Mouse (Mus musculus) heart, embryonic 14.5 days (tissue): Measurements from ENCODE around the gene Zfp280d. TPM values are rescaled to one million over a fixed set of nuclear protein-coding genes. Genes with fewer than 3 reads are reported as not detected.

Experiments
- ATAC-seq: fragments of 200-750 bp; cut with Nextera tagmentation; 2 replicates; pipeline ENCODE4 v1.8.0; 2017; ENCODE audit warnings: low read depth, moderate TSS enrichment; ENCODE audit not compliant: insufficient number of reproducible peaks, insufficient read depth, low FRiP score
- H3K27ac ChIP-seq, 2 experiments: fragments of 200-500 bp in 1 of 2; fragments of 300-500 bp in 1 of 2; sonication (generic) in 1 of 2; replicated peaks in 1 of 2; 2 replicates each; pipeline ENCODE4 v1.5.1; 2012 to 2014; ENCODE audit warnings: low read depth in 2 of 2, low read length in 2 of 2, control low read depth in 1 of 2, mild to moderate bottlenecking in 1 of 2, mixed read lengths in 1 of 2; ENCODE audit not compliant: control insufficient read depth in 1 of 2, insufficient read depth in 1 of 2
- H3K27me3 ChIP-seq: fragments of 300-500 bp; sonication (generic); 2 replicates; pipeline ENCODE4 v1.6.1; 2014; ENCODE audit warnings: mild to moderate bottlenecking, low read length, control low read depth; ENCODE audit not compliant: control insufficient read depth, insufficient read depth
- H3K36me3 ChIP-seq: fragments of 300-500 bp; sonication (generic); 2 replicates; pipeline ENCODE4 v1.6.1; 2014; ENCODE audit warnings: mild to moderate bottlenecking, control low read depth, low read length, mixed read lengths; ENCODE audit not compliant: control insufficient read depth, insufficient read depth
- H3K4me1 ChIP-seq, 2 experiments: fragments of 200-500 bp in 1 of 2; fragments of 300-500 bp in 1 of 2; sonication (generic) in 1 of 2; 2 replicates each; pipeline ENCODE4 v1.6.1; 2012 to 2014; ENCODE audit warnings: low read length in 2 of 2, control low read depth in 1 of 2, mixed read lengths in 1 of 2; ENCODE audit not compliant: control insufficient read depth in 2 of 2, insufficient read depth in 2 of 2
- H3K4me2 ChIP-seq: fragments of 300-500 bp; sonication (generic); 2 replicates; pipeline ENCODE4 v1.6.1; 2014; ENCODE audit warnings: mild to moderate bottlenecking, low read length
- H3K4me3 ChIP-seq, 2 experiments: fragments of 200-500 bp in 1 of 2; fragments of 300-500 bp in 1 of 2; sonication (generic) in 1 of 2; 2 replicates each; pipeline ENCODE4 v1.5.1; 2012 to 2014; ENCODE audit warnings: low read length in 2 of 2, mild to moderate bottlenecking in 2 of 2, control low read depth in 1 of 2, low read depth in 1 of 2, moderate library complexity in 1 of 2; ENCODE audit not compliant: control insufficient read depth in 1 of 2, insufficient read depth in 1 of 2
- H3K9ac ChIP-seq: fragments of 300-500 bp; sonication (generic); 2 replicates; pipeline ENCODE4 v1.6.1; 2014; ENCODE audit warnings: mild to moderate bottlenecking, low read length
- H3K9me3 ChIP-seq: fragments of 300-500 bp; sonication (generic); 2 replicates; pipeline ENCODE4 v1.6.1; 2016; ENCODE audit warnings: low read length, control low read depth; ENCODE audit not compliant: control insufficient read depth
- WGBS: fragments of 180-500 bp; shearing (Covaris S2); extraction: QIAGEN DNeasy Blood & Tissue Kit; methylation state at CpG from one replicate; pipeline ENCODE4 v1.1.7; 2014; 5-methylcytosine and 5-hydroxymethylcytosine counted together
- polyA plus RNA-seq: library from polyadenylated mRNA; unstranded; fragments of >200 nt; fragmentation: Nextera tagmentation; extraction: Ambion mirVana; gene quantifications from 2 replicates; pipeline ENCODE4 v1.2.1, GENCODE M21; 2014

The Zfp280d gene
- 29.2 and 31.8 TPM in 2 replicates for polyA plus RNA-seq

DNA sequence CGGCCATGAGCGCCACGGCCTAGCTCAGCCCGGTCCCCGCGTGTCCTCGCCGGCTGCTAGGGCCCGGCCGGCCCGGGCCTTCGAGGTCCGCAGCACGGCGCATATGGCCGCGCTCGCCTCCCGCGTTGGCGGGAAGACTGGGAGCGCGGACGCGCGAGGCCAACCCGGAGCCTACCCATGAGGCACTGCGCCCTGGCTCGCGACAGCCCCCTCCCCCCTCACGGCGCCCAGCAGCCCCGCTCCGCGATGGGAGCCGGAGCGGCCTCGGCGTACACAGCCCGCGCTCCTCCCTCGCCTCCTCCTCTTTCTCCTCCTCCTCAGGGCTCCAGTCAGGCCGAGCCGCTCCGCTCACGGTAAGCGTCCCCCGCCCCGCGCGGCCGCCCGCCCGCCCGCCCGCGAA, at the start of gene Zfp280d:
Zfp280d (plus strand) TSS at position 184 of the 400 bp plus-strand sequence.
- peak; percentile 99 for ATAC-seq
- H3K4me1 ChIP-seq: peaks cover 5 to 11% of the 10 kb centered on the region in 2 experiments
- no peaks in the 10 kb centered on the region for H3K36me3 ChIP-seq
- no peaks in the 10 kb centered on the region for H3K27me3 ChIP-seq
- H3K9me3 ChIP-seq: peaks cover 4% of the 10 kb centered on the region; the same call in 1 of the 2 replicates
- peak within 1 kb of the TSS; percentile 96 for H3K9ac ChIP-seq
- 2% methylated on average over 36 of the region's 57 CpGs for WGBS
- peak within 1 kb of the TSS; percentile 96 to 99 for H3K27ac ChIP-seq
- peak within 1 kb of the TSS; percentile 79 for H3K4me2 ChIP-seq
- H3K4me3 ChIP-seq: peak within 1 kb of the TSS; percentile 61 to 75

DNA sequence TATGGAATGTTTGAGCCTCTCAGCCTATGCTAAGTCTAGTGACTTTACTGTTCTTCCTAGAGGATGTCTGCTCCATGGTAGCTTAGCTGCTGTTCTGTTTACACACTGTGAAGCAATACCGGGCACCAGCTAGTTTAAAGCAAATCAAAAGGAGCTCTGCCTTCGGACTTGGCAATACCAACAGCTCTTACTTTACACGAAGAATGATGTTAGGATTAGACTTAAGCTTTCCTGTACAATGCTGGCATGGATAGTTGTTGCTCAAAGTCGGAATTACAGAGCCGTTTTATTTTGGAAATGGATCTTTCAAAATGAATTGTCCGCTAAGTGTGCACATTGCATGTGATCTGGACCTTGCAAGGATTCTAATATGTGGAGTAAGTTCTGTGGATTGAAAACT, 48.1 kb upstream of the Zfp280d start:
- H3K4me3 ChIP-seq: no peak overlapping the region
- no peaks in the 10 kb centered on the region for H3K27me3 ChIP-seq
- no peaks in the 10 kb centered on the region for H3K4me1 ChIP-seq
- no peak for ATAC-seq
- no peak overlapping the region for H3K4me2 ChIP-seq
- H3K36me3 ChIP-seq: no peaks in the 10 kb centered on the region
- H3K9me3 ChIP-seq: peaks cover 7% of the 10 kb centered on the region; the same call in 1 of the 2 replicates
- no peak overlapping the region for H3K27ac ChIP-seq
- H3K9ac ChIP-seq: no peak overlapping the region
- WGBS: 75% methylated on average over 6 of the region's 6 CpGs

DNA sequence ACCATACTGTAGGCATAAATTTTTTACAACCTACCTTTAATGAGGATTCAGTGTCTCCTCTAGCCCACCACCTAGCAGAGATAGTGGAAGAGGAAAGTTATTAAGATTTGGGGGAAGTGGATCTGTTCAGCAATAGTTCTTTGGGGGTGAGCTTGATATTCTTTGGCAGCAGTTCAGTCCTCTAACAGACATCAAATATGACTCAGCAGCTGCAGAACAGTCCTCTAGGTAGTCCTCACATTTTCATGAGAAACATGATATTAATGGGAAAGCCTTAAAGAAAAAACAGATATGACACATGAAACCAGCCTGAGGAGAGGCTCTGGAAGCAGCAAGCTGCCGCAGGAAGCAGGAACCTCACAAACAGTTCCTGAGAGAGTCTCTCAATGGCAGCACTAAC, 22.0 kb upstream of the Zfp280d start:
- H3K27ac ChIP-seq: no peak overlapping the region
- no peaks in the 10 kb centered on the region for H3K27me3 ChIP-seq
- no peak overlapping the region for H3K4me3 ChIP-seq
- H3K36me3 ChIP-seq: no peaks in the 10 kb centered on the region
- H3K4me1 ChIP-seq: no peaks in the 10 kb centered on the region
- no peak overlapping the region for H3K9ac ChIP-seq
- H3K4me2 ChIP-seq: no peak overlapping the region
- 0 out of 2 replicates have a peak, but pooled peaks cover 7% of the 10 kb centered on the region for H3K9me3 ChIP-seq
- no peak for ATAC-seq
- WGBS: 67% methylated on average over 1 of the region's 1 CpGs

DNA sequence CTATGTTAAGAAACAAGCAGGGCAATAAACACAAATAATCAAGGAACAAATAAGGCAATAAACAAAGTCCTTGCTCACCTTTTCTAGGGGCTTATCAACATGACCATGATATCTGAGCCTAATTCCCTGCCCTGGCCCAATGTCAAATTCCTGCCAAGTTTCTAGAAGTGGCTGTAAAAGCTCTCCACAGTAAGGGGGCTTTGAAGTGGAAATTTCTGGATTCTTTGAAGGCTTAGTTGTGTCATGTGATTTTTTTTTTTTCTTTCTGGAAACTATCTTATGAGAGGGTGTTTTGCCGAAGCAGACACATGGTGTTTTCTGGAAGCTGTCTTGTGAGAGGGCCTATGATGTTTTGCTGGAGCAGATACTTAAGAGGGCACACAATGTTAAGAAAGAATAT, 19.4 kb upstream of the Zfp280d start:
- WGBS: 62% methylated on average over 1 of the region's 1 CpGs
- Histone ChIP-seq H3K27me3 (no peaks in the 10 kb centered on the region), H3K4me1 (no peaks in the 10 kb centered on the region), H3K9ac (no peak overlapping the region), H3K36me3 (no peaks in the 10 kb centered on the region), H3K4me2 (no peak overlapping the region), H3K9me3 (0 out of 2 replicates have a peak, but pooled peaks cover 7% of the 10 kb centered on the region), H3K27ac (no peak overlapping the region), H3K4me3 (no peak overlapping the region)
- ATAC-seq: no peak

DNA sequence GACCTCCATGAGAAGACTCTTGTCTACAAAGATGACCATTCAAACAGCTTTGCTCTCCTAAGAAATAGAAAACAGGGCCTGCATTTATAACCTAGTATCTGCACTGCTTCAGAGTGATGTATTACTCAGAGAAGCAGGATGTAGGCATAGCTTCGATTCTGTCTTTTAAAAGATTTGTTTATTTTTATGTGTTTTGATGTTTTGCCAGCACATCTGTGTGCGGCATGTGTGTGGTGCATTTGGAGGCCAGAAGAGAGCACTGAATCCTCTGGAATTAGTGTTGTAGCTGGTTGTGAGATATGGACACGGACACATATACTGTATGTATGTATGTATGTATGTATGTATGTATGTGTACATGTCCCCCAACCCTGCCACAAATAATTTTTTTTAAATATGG, 18.0 kb upstream of the Zfp280d start:
- no peak overlapping the region for H3K4me2 ChIP-seq
- no peaks in the 10 kb centered on the region for H3K4me1 ChIP-seq
- ATAC-seq: no peak
- H3K9me3 ChIP-seq: 0 out of 2 replicates have a peak, but pooled peaks cover 7% of the 10 kb centered on the region
- no peaks in the 10 kb centered on the region for H3K36me3 ChIP-seq
- no peak overlapping the region for H3K9ac ChIP-seq
- H3K27ac ChIP-seq: no peak overlapping the region
- WGBS: 75% methylated on average over 3 of the region's 3 CpGs
- no peaks in the 10 kb centered on the region for H3K27me3 ChIP-seq
- H3K4me3 ChIP-seq: no peak overlapping the region

DNA sequence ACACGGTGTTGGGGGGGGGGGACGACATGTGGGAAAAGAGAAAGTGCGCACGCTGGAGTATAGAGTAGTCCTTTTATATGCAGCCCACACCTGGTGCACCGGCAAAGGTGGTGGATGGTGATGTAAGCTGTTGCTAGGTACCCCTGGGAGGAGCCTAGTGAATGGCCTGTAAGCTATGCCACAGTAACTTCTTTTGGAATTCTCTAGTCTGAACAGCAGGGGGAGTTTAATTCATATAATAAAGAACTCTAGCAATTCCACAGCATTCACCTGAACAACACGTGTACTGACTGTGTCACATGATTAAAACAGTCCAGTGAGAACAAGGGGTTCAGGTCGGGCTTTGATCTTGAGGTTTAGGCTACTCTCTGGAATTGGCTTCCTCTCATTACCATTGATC, 14.3 kb upstream of the Zfp280d start:
- no peak for ATAC-seq
- Histone ChIP-seq H3K4me1 (no peaks in the 10 kb centered on the region), H3K27me3 (no peaks in the 10 kb centered on the region), H3K4me2 (no peak overlapping the region), H3K4me3 (no peak overlapping the region), H3K9me3 (0 out of 2 replicates have a peak, but pooled peaks cover 4% of the 10 kb centered on the region), H3K9ac (no peak overlapping the region), H3K27ac (no peak overlapping the region), H3K36me3 (no peaks in the 10 kb centered on the region)
- WGBS: 27% methylated on average over 7 of the region's 7 CpGs

DNA sequence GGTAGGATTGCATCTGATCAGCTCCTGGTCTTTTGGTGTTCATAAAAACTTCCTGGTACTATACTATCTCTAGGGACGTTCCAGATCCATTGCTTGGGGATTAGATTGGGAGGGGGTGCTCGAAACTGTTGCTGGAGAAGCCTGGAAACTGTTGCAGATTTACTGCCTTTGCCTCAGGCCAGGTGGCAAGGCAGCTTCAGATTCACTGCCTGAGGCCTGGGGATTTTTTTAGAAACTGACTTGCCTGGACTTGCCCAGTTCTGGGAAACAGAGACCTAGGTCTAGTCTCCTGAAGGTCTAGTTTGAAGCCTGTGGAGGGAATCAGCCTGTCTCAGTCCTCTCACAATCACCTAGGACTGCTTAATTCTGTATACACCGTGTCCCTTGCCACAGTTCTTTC, 9.8 kb upstream of the Zfp280d start:
- H3K27ac ChIP-seq: no peak overlapping the region
- ATAC-seq: no peak
- WGBS: 75% methylated on average over 3 of the region's 3 CpGs

DNA sequence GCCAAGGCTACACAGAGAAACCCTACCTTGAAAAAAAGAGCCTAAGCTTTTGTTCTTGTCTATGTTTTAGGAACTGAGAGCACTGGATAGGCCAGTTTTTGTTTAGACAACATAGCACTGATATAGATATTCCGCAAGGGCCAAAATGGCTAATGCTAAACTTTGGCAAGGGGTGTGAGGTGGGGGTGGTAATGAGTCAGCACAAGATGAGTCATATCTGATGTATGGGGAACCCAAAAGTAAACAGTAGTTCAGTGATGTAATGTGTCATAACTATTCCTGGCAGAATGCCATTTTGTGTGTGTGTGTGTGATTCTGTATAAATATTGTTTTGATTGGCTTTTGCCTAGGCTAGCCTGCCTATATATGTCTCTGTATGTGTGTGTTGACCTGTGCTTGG, 4.5 kb upstream of the Zfp280d start:
- WGBS: 76% methylated on average over 1 of the region's 1 CpGs
- no peak overlapping the region for H3K4me3 ChIP-seq
- no peaks in the 10 kb centered on the region for H3K27me3 ChIP-seq
- H3K36me3 ChIP-seq: no peaks in the 10 kb centered on the region
- H3K27ac ChIP-seq: no peak overlapping the region
- peaks cover 0 to 2% of the 10 kb centered on the region in 2 experiments; a peak in 1 of 4 replicates for H3K4me1 ChIP-seq
- H3K9me3 ChIP-seq: peaks cover 4% of the 10 kb centered on the region; the same call in 1 of the 2 replicates
- no peak overlapping the region for H3K4me2 ChIP-seq
- no peak for ATAC-seq
- H3K9ac ChIP-seq: no peak overlapping the region

More for the DNA sequence above, 9.8 kb upstream of the Zfp280d start:
- Histone ChIP-seq H3K4me3 (no peak overlapping the region), H3K36me3 (no peaks in the 10 kb centered on the region), H3K9ac (no peak overlapping the region), H3K9me3 (no peaks in the 10 kb centered on the region), H3K27me3 (no peaks in the 10 kb centered on the region), H3K4me2 (no peak overlapping the region), H3K4me1 (no peaks in the 10 kb centered on the region)
